Mouse (Mus musculus) lung, adult 2 months (tissue): ENCODE data around the gene Cst6.

Experiments
- CTCF ChIP-seq: fragments of 200-500 bp; IDR thresholded peaks from 2 replicates; pipeline ENCODE4 v1.5.1; 2011; ENCODE audit warnings: mild to moderate bottlenecking, low read length, control low read depth; ENCODE audit not compliant: insufficient read depth
- POLR2A ChIP-seq: fragments of 200-500 bp; IDR thresholded peaks from 2 replicates; pipeline ENCODE4 v1.6.1; 2011; ENCODE audit warnings: low read depth, mild to moderate bottlenecking, control low read depth, low read length, borderline replicate concordance; ENCODE audit errors: extremely low read depth

DNA sequence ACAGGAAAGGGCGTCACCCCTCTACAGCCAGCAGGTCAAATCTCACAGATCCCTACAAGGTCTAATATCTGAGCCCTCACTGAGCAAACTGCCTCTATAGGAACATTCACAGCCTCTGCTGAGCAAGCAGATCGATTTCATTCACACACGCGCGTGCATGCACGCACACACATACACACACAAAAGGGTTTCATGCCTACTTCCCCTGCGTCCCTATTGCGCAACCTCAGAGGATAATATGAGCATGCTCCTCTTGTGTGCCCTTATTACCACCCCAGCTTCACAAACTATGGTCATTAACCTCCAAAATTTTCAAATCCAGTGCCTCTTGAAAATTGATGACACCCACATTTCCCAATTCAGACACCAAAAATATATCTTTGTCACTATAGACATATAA lies 36.2 kb downstream of the Cst6 start:
- TF ChIP-seq CTCF (no peak), POLR2A (no peak)
